Mouse (Mus musculus) bone marrow, adult 2 months (tissue): ENCODE results near the gene Farp1.

ENCODE experiments used
- CTCF ChIP-seq: fragments of 200-500 bp; IDR thresholded peaks from 2 replicates; pipeline ENCODE4 v1.5.1; 2011; ENCODE audit warnings: low read length, control low read depth; ENCODE audit not compliant: control insufficient read depth, insufficient read depth
- POLR2A ChIP-seq: fragments of 200-500 bp; IDR thresholded peaks from 2 replicates; pipeline ENCODE4 v1.6.1; 2011; ENCODE audit warnings: low read depth, mild to moderate bottlenecking, control low read depth, low read length, borderline replicate concordance; ENCODE audit not compliant: control insufficient read depth

GRCm38 (mm10) chr14:121219226-121220039 lies 184.4 kb downstream of the Farp1 start:
- TF ChIP-seq POLR2A (no peak), CTCF (no peak)
